Mouse (Mus musculus): Measurements from ENCODE around the gene Abca14. TPM values are rescaled to one million over a fixed set of nuclear protein-coding genes. Genes with fewer than 3 reads are reported as not detected.
"Not testable (repeated sequence)": the region's sequence is repeated elsewhere in the genome, so short reads cannot be mapped to it uniquely, and the experiment has no call there.

Abca14 gene
- total RNA-seq, 2 experiments from 2014 or later = not detected

GRCm38 (mm10) chr7:120201231-120201744 lies 2.5 kb upstream of the Abca14 start:
- DNase-seq (ENCODE audit: low spot score in 2 of 2) = no peak

- peak in 1 of 2 experiments; percentile 18 for DNase-seq (ENCODE audit: low spot score in 2 of 2)
Measured at GRCm38 (mm10) chr7:120201771-120202170, 2.0 kb upstream of the Abca14 start, which contains the start of gene Crym. Crym (minus strand) TSS chr7:120202111.

GRCm38 (mm10) chr7:120205989-120206388 lies 2.2 kb downstream of the Abca14 start:
- DNase-seq (ENCODE audit: low spot score in 2 of 2) = no peak

GRCm38 (mm10) chr7:120228541-120228940 lies 24.8 kb downstream of the Abca14 start:
- peak; percentile 35 to 40 for DNase-seq (ENCODE audit: low spot score in 2 of 2)

- DNase-seq (ENCODE audit: low spot score in 2 of 2) = no peak
Measured at GRCm38 (mm10) chr7:120241092-120241491, 37.3 kb downstream of the Abca14 start.

- no peak for DNase-seq (ENCODE audit: low spot score in 2 of 2)
Measured at GRCm38 (mm10) chr7:120271135-120271991, 67.6 kb downstream of the Abca14 start.

GRCm38 (mm10) chr7:120272110-120272509 lies 68.3 kb downstream of the Abca14 start:
- no peak for DNase-seq (ENCODE audit: low spot score in 2 of 2)

GRCm38 (mm10) chr7:120285286-120285685 lies 81.5 kb downstream of the Abca14 start:
- no peak for DNase-seq (ENCODE audit: low spot score in 2 of 2)

GRCm38 (mm10) chr7:120316086-120316485 lies 112.3 kb downstream of the Abca14 start:
- peak; percentile 33 to 48 for DNase-seq (ENCODE audit: low spot score in 2 of 2)

- no peak for DNase-seq (ENCODE audit: low spot score in 2 of 2)
Measured at GRCm38 (mm10) chr7:120322963-120323362, 119.2 kb downstream of the Abca14 start.

- not testable (repeated sequence) for DNase-seq (ENCODE audit: low spot score in 2 of 2)
Measured at GRCm38 (mm10) chr7:120325911-120326310, 122.2 kb downstream of the Abca14 start.

GRCm38 (mm10) chr7:120327220-120328073 lies 123.7 kb downstream of the Abca14 start:
- DNase-seq (ENCODE audit: low spot score in 2 of 2) = peak; percentile 30 to 44

- no peak for DNase-seq (ENCODE audit: low spot score in 2 of 2)
Measured at GRCm38 (mm10) chr7:120328087-120328793, 124.5 kb downstream of the Abca14 start, which contains the start of gene Abca15. Abca15 (plus strand) TSS chr7:120328670.

GRCm38 (mm10) chr7:120361159-120361558 lies 157.4 kb downstream of the Abca14 start:
- DNase-seq (ENCODE audit: low spot score in 2 of 2) = no peak

Other genes starting within 250 kb of the Abca14 start
- under 1 TPM; 0.12 to 0.19 TPM for gene Dnah3, start 108.7 kb upstream of the Abca14 start, total RNA-seq (2021)
- gene Tmem159, start 101.6 kb upstream of the Abca14 start, total RNA-seq (2021) = 10 to 100 TPM; 12.9 to 14.1 TPM
- gene Zp2, start 58.7 kb upstream of the Abca14 start, total RNA-seq (2021) = under 1 TPM in 1 of 2 experiments, not detected in 1; 0.30 TPM
- under 1 TPM; 0.21 to 0.40 TPM for gene Anks4b, start 30.1 kb upstream of the Abca14 start, total RNA-seq (2021)
- 10 to 100 TPM; 59.8 to 86.8 TPM for gene Crym, start 1.9 kb upstream of the Abca14 start, total RNA-seq (2021)
- gene Abca15, start 124.7 kb downstream of the Abca14 start, total RNA-seq (2021) = not detected
- gene Abca16, start 205.7 kb downstream of the Abca14 start, total RNA-seq (2021) = not detected

Measured in left cerebral cortex, adult 18-20 months (tissue).